Mouse (Mus musculus) lung, postnatal 0 days (tissue): ENCODE results near the gene Opcml.

Experiments used
- CTCF ChIP-seq: IDR thresholded peaks from 2 replicates; pipeline ENCODE4 v1.5.1; 2016; ENCODE audit warnings: antibody characterized with exemption, mild to moderate bottlenecking
- EP300 ChIP-seq: IDR thresholded peaks from 2 replicates; pipeline ENCODE4 v1.6.1; 2016; ENCODE audit warnings: antibody characterized with exemption, mild to moderate bottlenecking, control low read depth

GRCm38 (mm10) chr9:28744771-28745170, 954.2 kb downstream of the Opcml start:
- TF ChIP-seq CTCF: no peak
- TF ChIP-seq EP300: no peak
